Mouse (Mus musculus) MEL (cell line): ENCODE measurements around the gene Hcn2.

ENCODE experiments used
- CTCF ChIP-seq, 3 experiments: IDR thresholded peaks in 2 of 3; conservative IDR thresholded peaks in 1 of 3; 2 replicates each; pipeline ENCODE4 v1.5.1; 2011 to 2012; ENCODE audit warnings: low read length in 3 of 3, low read depth in 2 of 3, mild to moderate bottlenecking in 2 of 3, improper control_type of control experiment in 1 of 3, inconsistent platforms in 1 of 3, mixed read lengths in 1 of 3, moderate library complexity in 1 of 3; ENCODE audit not compliant: control insufficient read depth in 1 of 3, insufficient read depth in 1 of 3, poor library complexity in 1 of 3, severe bottlenecking in 1 of 3
- MAX ChIP-seq: IDR thresholded peaks from 2 replicates; pipeline ENCODE4 v1.6.1; 2011; ENCODE audit warnings: low read length, improper control_type of control experiment
- NRF1 ChIP-seq: IDR thresholded peaks from 2 replicates; pipeline ENCODE4 v1.6.1; 2014; ENCODE audit warnings: low read depth, mild to moderate bottlenecking, inconsistent platforms, low read length, improper control_type of control experiment, moderate library complexity; ENCODE audit not compliant: poor library complexity, insufficient read depth, severe bottlenecking
- POLR2A ChIP-seq, 2 experiments: IDR thresholded peaks; 2 replicates each; pipeline ENCODE4 v1.6.1; 2011 to 2012; ENCODE audit warnings: low read length in 2 of 2, mild to moderate bottlenecking in 2 of 2, control low read depth in 1 of 2, improper control_type of control experiment in 1 of 2, low read depth in 1 of 2, moderate library complexity in 1 of 2; ENCODE audit not compliant: control insufficient read depth in 1 of 2, insufficient read depth in 1 of 2, poor library complexity in 1 of 2
- POLR2AphosphoS2 ChIP-seq: IDR thresholded peaks from 2 replicates; pipeline ENCODE4 v1.6.1; 2011; ENCODE audit warnings: low read length, improper control_type of control experiment
- RAD21 ChIP-seq: IDR thresholded peaks from 2 replicates; pipeline ENCODE4 v1.6.1; 2011; ENCODE audit warnings: mild to moderate bottlenecking, low read depth, low read length, improper control_type of control experiment
- USF2 ChIP-seq, 2 experiments: IDR thresholded peaks; 2 replicates each; pipeline ENCODE4 v1.6.1; 2011 to 2012; ENCODE audit warnings: improper control_type of control experiment in 2 of 2, low read length in 2 of 2, borderline replicate concordance in 1 of 2, inconsistent platforms in 1 of 2, low read depth in 1 of 2, mild to moderate bottlenecking in 1 of 2; ENCODE audit not compliant: insufficient read depth in 1 of 2

DNA sequence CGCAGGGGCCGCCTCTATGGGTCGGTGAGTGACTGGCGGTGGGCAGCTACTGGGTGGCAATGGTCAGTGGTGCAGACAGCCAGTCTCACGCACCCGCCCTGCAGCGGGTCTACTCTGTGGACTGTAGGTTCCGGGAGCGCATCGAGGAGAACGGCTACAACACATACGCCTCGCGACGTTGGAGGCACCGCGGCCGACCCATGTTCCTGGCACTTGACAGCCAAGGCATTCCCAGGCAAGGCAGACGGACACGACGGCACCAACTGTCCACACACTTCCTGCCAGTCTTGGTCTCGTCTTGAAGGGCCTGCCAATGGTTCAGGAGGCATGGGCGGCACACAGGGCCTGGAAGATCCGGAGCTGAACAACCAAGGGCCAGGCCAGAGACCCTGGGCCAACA is 40.2 kb downstream of the Hcn2 start:
- TF ChIP-seq MAX (no peak), CTCF (IDR thresholded peaks at IDR 0.05 in 2 of 3, conservative IDR thresholded peaks at IDR 0.05 in 1 of 3; ENCODE audit: control insufficient read depth in 1 of 3, insufficient read depth in 1 of 3, low read depth in 2 of 3, low read length in 3 of 3, poor library complexity in 1 of 3, severe bottlenecking in 1 of 3) (no peak), POLR2AphosphoS2 (no peak), NRF1 (no peak), USF2 (IDR thresholded peaks at IDR 0.05; ENCODE audit: borderline replicate concordance in 1 of 2, insufficient read depth in 1 of 2, low read depth in 1 of 2, low read length in 2 of 2) (no peak), RAD21 (no peak), POLR2A (IDR thresholded peaks at IDR 0.05; ENCODE audit: control insufficient read depth in 1 of 2, insufficient read depth in 1 of 2, low read depth in 1 of 2, low read length in 2 of 2, poor library complexity in 1 of 2) (no peak)
